Mouse (Mus musculus) embryonic facial prominence, embryonic 15.5 days (tissue): ENCODE measurements around the gene Acad11. TPM values are rescaled to one million over a fixed set of nuclear protein-coding genes. Genes with fewer than 3 reads are reported as not detected.

Source experiments
- ATAC-seq: fragments of 200-750 bp; cut with Nextera tagmentation; 2 replicates; pipeline ENCODE4 v1.8.0; 2017; ENCODE audit warnings: low read depth, moderate TSS enrichment; ENCODE audit not compliant: insufficient number of reproducible peaks, low FRiP score, low TSS enrichment
- H3K27ac ChIP-seq: fragments of 300-500 bp; sonication (generic); replicated peaks from 2 replicates; pipeline ENCODE4 v1.5.1; 2015; ENCODE audit warnings: mild to moderate bottlenecking, inconsistent platforms
- H3K27me3 ChIP-seq: fragments of 300-500 bp; sonication (generic); 2 replicates; pipeline ENCODE4 v1.6.1; 2015; ENCODE audit warnings: inconsistent platforms
- H3K36me3 ChIP-seq: fragments of 300-500 bp; sonication (generic); 2 replicates; pipeline ENCODE4 v1.6.1; 2015; ENCODE audit warnings: mild to moderate bottlenecking, inconsistent platforms
- H3K4me1 ChIP-seq: fragments of 300-500 bp; sonication (generic); 2 replicates; pipeline ENCODE4 v1.6.1; 2015; ENCODE audit warnings: inconsistent platforms
- H3K4me2 ChIP-seq: fragments of 300-500 bp; sonication (generic); replicated peaks from 2 replicates; pipeline ENCODE4 v1.6.1; 2015; ENCODE audit warnings: mild to moderate bottlenecking, inconsistent platforms
- H3K4me3 ChIP-seq: fragments of 300-500 bp; sonication (generic); replicated peaks from 2 replicates; pipeline ENCODE4 v1.5.1; 2015; ENCODE audit warnings: mild to moderate bottlenecking, inconsistent platforms
- H3K9ac ChIP-seq: fragments of 300-500 bp; sonication (generic); 2 replicates; pipeline ENCODE4 v1.6.1; 2015; ENCODE audit warnings: inconsistent platforms
- H3K9me3 ChIP-seq: fragments of 300-500 bp; sonication (generic); replicated peaks from 2 replicates; pipeline ENCODE4 v1.6.1; 2016; ENCODE audit warnings: inconsistent platforms
- WGBS: fragments of 180-500 bp; shearing (Covaris S2); methylation state at CpG from one replicate; pipeline ENCODE4 v1.1.7; 2015; 5-methylcytosine and 5-hydroxymethylcytosine counted together
- polyA plus RNA-seq: library from polyadenylated mRNA; unstranded; fragments of >200 nt; fragmentation: Nextera tagmentation; extraction: Ambion mirVana; gene quantifications from 2 replicates; pipeline ENCODE4 v1.2.1, GENCODE M21; 2015

Gene Acad11
- polyA plus RNA-seq, 1 experiment from 2014 or later, result 14.2 TPM

- peaks cover 17% of the 10 kb centered on the region for H3K4me1 ChIP-seq
- 68% methylated on average over 6 of the region's 6 CpGs for WGBS
- H3K27me3 ChIP-seq, result no peaks in the 10 kb centered on the region
- H3K9ac ChIP-seq, result no peak overlapping the region
- H3K27ac ChIP-seq, result no peak overlapping the region
- H3K36me3 ChIP-seq, result no peaks in the 10 kb centered on the region
- no peaks in the 10 kb centered on the region for H3K9me3 ChIP-seq
- H3K4me3 ChIP-seq, result no peak overlapping the region
- no peak overlapping the region for H3K4me2 ChIP-seq
- no peak for ATAC-seq
Measured at GRCm38 (mm10) chr9:104107482-104107881, 44.3 kb downstream of the Acad11 start.

GRCm38 (mm10) chr9:104108571-104109143 is 45.5 kb downstream of the Acad11 start:
- no peaks in the 10 kb centered on the region for H3K27me3 ChIP-seq
- peak overlapping the region; percentile 49 for H3K27ac ChIP-seq
- no peaks in the 10 kb centered on the region for H3K36me3 ChIP-seq
- no peak overlapping the region for H3K4me3 ChIP-seq
- 47% methylated on average over 2 of the region's 2 CpGs for WGBS
- H3K9ac ChIP-seq, result no peak overlapping the region
- H3K4me1 ChIP-seq, result peaks cover 13% of the 10 kb centered on the region
- no peak overlapping the region for H3K4me2 ChIP-seq
- 0 out of 2 replicates have a peak, but pooled peaks have one; percentile 48 for ATAC-seq
- no peaks in the 10 kb centered on the region for H3K9me3 ChIP-seq

- 46% methylated on average over 5 of the region's 5 CpGs for WGBS
- ATAC-seq, result peak; percentile 66; the same call in 1 of the 2 replicates
Measured at GRCm38 (mm10) chr9:104109151-104109550, 46.0 kb downstream of the Acad11 start.

GRCm38 (mm10) chr9:104123101-104123500 is 59.9 kb downstream of the Acad11 start:
- Histone ChIP-seq H3K9me3 (no peaks in the 10 kb centered on the region), H3K4me2 (no peak overlapping the region), H3K36me3 (no peaks in the 10 kb centered on the region), H3K27me3 (no peaks in the 10 kb centered on the region), H3K9ac (no peak overlapping the region), H3K4me1 (peaks cover 42% of the 10 kb centered on the region), H3K27ac (peak overlapping the region; percentile 40), H3K4me3 (no peak overlapping the region)
- 63% methylated on average over 5 of the region's 5 CpGs for WGBS
- ATAC-seq, result no peak

More at GRCm38 (mm10) chr9:104109151-104109550, 46.0 kb downstream of the Acad11 start:
- Histone ChIP-seq H3K27ac (peak overlapping the region; percentile 49), H3K4me3 (no peak overlapping the region), H3K9me3 (no peaks in the 10 kb centered on the region), H3K27me3 (no peaks in the 10 kb centered on the region), H3K4me2 (no peak overlapping the region), H3K9ac (no peak overlapping the region), H3K36me3 (no peaks in the 10 kb centered on the region), H3K4me1 (peaks cover 13% of the 10 kb centered on the region)

GRCm38 (mm10) chr9:104123622-104124021 is 60.4 kb downstream of the Acad11 start:
- H3K9me3 ChIP-seq, result no peaks in the 10 kb centered on the region
- no peak overlapping the region for H3K9ac ChIP-seq
- H3K4me3 ChIP-seq, result no peak overlapping the region
- peaks cover 39% of the 10 kb centered on the region for H3K4me1 ChIP-seq
- peak overlapping the region; percentile 40 for H3K27ac ChIP-seq
- no peak for ATAC-seq
- no peaks in the 10 kb centered on the region for H3K27me3 ChIP-seq
- 24% methylated on average over 5 of the region's 5 CpGs for WGBS
- H3K36me3 ChIP-seq, result no peaks in the 10 kb centered on the region
- no peak overlapping the region for H3K4me2 ChIP-seq

- H3K4me3 ChIP-seq, result no peak within 1 kb of the TSS
- H3K9me3 ChIP-seq, result no peaks in the 10 kb centered on the region
- no peak within 1 kb of the TSS for H3K4me2 ChIP-seq
- ATAC-seq, result no peak
- H3K9ac ChIP-seq, result no peak within 1 kb of the TSS
- H3K27ac ChIP-seq, result no peak within 1 kb of the TSS
- 73% methylated on average over 3 of the region's 3 CpGs for WGBS
- peaks cover 34% of the 10 kb centered on the region for H3K4me1 ChIP-seq
- no peaks in the 10 kb centered on the region for H3K36me3 ChIP-seq
- no peaks in the 10 kb centered on the region for H3K27me3 ChIP-seq
Measured at GRCm38 (mm10) chr9:104126833-104127232, 63.7 kb downstream of the Acad11 start, which contains the start of gene Ackr4. Ackr4 (minus strand) TSS chr9:104126933.

- Histone ChIP-seq H3K4me3 (no peak overlapping the region), H3K27ac (no peak overlapping the region), H3K36me3 (no peaks in the 10 kb centered on the region), H3K4me1 (peaks cover 30% of the 10 kb centered on the region), H3K9me3 (no peaks in the 10 kb centered on the region), H3K4me2 (no peak overlapping the region), H3K27me3 (no peaks in the 10 kb centered on the region), H3K9ac (no peak overlapping the region)
- 57% methylated on average over 2 of the region's 2 CpGs for WGBS
- no peak for ATAC-seq
Measured at GRCm38 (mm10) chr9:104128110-104128509, 64.9 kb downstream of the Acad11 start.

- no peak overlapping the region for H3K4me2 ChIP-seq
- H3K36me3 ChIP-seq, result no peaks in the 10 kb centered on the region
- WGBS, result 75% methylated on average over 9 of the region's 9 CpGs
- peak overlapping the region; percentile 55; the same call in 1 of the 2 replicates for H3K27ac ChIP-seq
- no peaks in the 10 kb centered on the region for H3K9me3 ChIP-seq
- no peak overlapping the region for H3K4me3 ChIP-seq
- no peak overlapping the region for H3K9ac ChIP-seq
- H3K27me3 ChIP-seq, result no peaks in the 10 kb centered on the region
- ATAC-seq, result peak; percentile 65; the same call in 1 of the 2 replicates
- 0 out of 2 replicates have a peak, but pooled peaks cover 13% of the 10 kb centered on the region for H3K4me1 ChIP-seq
Measured at GRCm38 (mm10) chr9:104130141-104130755, 67.1 kb downstream of the Acad11 start.

- H3K9me3 ChIP-seq, result no peaks in the 10 kb centered on the region
- no peak for ATAC-seq
- WGBS, result 80% methylated on average over 6 of the region's 6 CpGs
Measured at GRCm38 (mm10) chr9:104140351-104140750, 77.2 kb downstream of the Acad11 start.

GRCm38 (mm10) chr9:104142805-104143204 is 79.6 kb downstream of the Acad11 start:
- no peaks in the 10 kb centered on the region for H3K4me1 ChIP-seq

More at GRCm38 (mm10) chr9:104140351-104140750, 77.2 kb downstream of the Acad11 start:
- Histone ChIP-seq H3K9ac (no peak overlapping the region), H3K4me3 (no peak overlapping the region), H3K27ac (no peak overlapping the region), H3K36me3 (no peaks in the 10 kb centered on the region), H3K27me3 (no peaks in the 10 kb centered on the region), H3K4me2 (no peak overlapping the region), H3K4me1 (no peaks in the 10 kb centered on the region)

GRCm38 (mm10) chr9:104144314-104144996 is 81.3 kb downstream of the Acad11 start:
- no peak for ATAC-seq
- no peaks in the 10 kb centered on the region for H3K4me1 ChIP-seq
- no peak overlapping the region for H3K4me3 ChIP-seq
- H3K4me2 ChIP-seq, result no peak overlapping the region
- no peaks in the 10 kb centered on the region for H3K27me3 ChIP-seq
- no peak overlapping the region for H3K27ac ChIP-seq
- no peaks in the 10 kb centered on the region for H3K9me3 ChIP-seq
- no peak overlapping the region for H3K9ac ChIP-seq
- H3K36me3 ChIP-seq, result peaks cover 4% of the 10 kb centered on the region; the same call in 1 of the 2 replicates
- WGBS, result 82% methylated on average over 8 of the region's 8 CpGs

More at GRCm38 (mm10) chr9:104142805-104143204, 79.6 kb downstream of the Acad11 start:
- H3K27ac ChIP-seq, result no peak overlapping the region
- no peak for ATAC-seq
- no peaks in the 10 kb centered on the region for H3K27me3 ChIP-seq
- 82% methylated on average over 14 of the region's 14 CpGs for WGBS
- no peak overlapping the region for H3K4me2 ChIP-seq
- no peaks in the 10 kb centered on the region for H3K9me3 ChIP-seq
- H3K36me3 ChIP-seq, result no peaks in the 10 kb centered on the region
- H3K4me3 ChIP-seq, result no peak overlapping the region
- H3K9ac ChIP-seq, result no peak overlapping the region
